Mouse (Mus musculus) forebrain, embryonic 12.5 days (tissue): ENCODE measurements around the gene Kcnh1. TPM values are rescaled to one million over a fixed set of nuclear protein-coding genes. Genes with fewer than 3 reads are reported as not detected.

Experiments
- ATAC-seq: fragments of 200-750 bp; cut with Nextera tagmentation; 2 replicates; pipeline ENCODE4 v1.8.0; 2017; ENCODE audit warnings: moderate TSS enrichment; ENCODE audit not compliant: low FRiP score
- H3K27ac ChIP-seq: fragments of 300-500 bp; sonication (generic); 2 replicates; pipeline ENCODE4 v1.5.1; 2016; ENCODE audit warnings: mild to moderate bottlenecking
- H3K27me3 ChIP-seq: fragments of 300-500 bp; sonication (generic); 2 replicates; pipeline ENCODE4 v1.6.1; 2016; ENCODE audit warnings: mild to moderate bottlenecking
- H3K36me3 ChIP-seq: fragments of 300-500 bp; sonication (generic); replicated peaks from 2 replicates; pipeline ENCODE4 v1.6.1; 2016; ENCODE audit warnings: mild to moderate bottlenecking
- H3K4me1 ChIP-seq: fragments of 300-500 bp; sonication (generic); 2 replicates; pipeline ENCODE4 v1.6.1; 2016
- H3K4me2 ChIP-seq: fragments of 300-500 bp; sonication (generic); 2 replicates; pipeline ENCODE4 v1.6.1; 2016; ENCODE audit warnings: mild to moderate bottlenecking, moderate library complexity
- H3K4me3 ChIP-seq: fragments of 300-500 bp; sonication (generic); replicated peaks from 2 replicates; pipeline ENCODE4 v1.5.1; 2016; ENCODE audit warnings: mild to moderate bottlenecking
- H3K9ac ChIP-seq: fragments of 300-500 bp; sonication (generic); 2 replicates; pipeline ENCODE4 v1.6.1; 2016; ENCODE audit warnings: mild to moderate bottlenecking
- H3K9me3 ChIP-seq: fragments of 300-500 bp; sonication (generic); 2 replicates; pipeline ENCODE4 v1.6.1; 2016
- WGBS: fragments of 180-500 bp; shearing (Covaris S2); methylation state at CpG from one replicate; pipeline ENCODE4 v1.1.7; 2016; 5-methylcytosine and 5-hydroxymethylcytosine counted together
- polyA plus RNA-seq: library from polyadenylated mRNA; unstranded; fragments of >200 nt; fragmentation: Nextera tagmentation; extraction: Ambion mirVana; gene quantifications from 2 replicates; pipeline ENCODE4 v1.2.1, GENCODE M21; 2016

Gene Kcnh1
- polyA plus RNA-seq, 1 experiment from 2014 or later = 0.57 TPM

DNA sequence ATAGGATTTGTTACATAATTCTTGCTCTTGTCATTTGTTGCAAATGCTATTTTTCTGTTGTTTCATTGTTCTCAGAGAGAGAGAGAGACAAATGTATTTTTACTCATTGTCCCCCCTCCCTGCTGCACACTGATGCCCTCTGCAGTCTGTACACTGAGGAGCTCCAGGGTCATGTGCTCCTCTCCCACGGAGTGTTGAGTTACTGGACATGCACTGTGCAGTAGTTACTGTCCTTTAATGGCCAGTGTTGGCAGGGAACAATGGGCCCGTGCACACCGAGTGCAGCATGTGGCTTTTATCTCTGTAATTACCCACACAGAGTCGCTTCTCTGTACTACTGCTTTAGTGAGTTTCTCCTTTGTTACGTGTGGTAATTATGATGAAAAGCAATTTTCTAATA, 17.4 kb downstream of the Kcnh1 start:
- Histone ChIP-seq H3K9ac (no peak overlapping the region), H3K27ac (no peak overlapping the region), H3K4me1 (no peaks in the 10 kb centered on the region), H3K27me3 (no peaks in the 10 kb centered on the region), H3K36me3 (no peaks in the 10 kb centered on the region), H3K4me3 (no peak overlapping the region), H3K9me3 (no peaks in the 10 kb centered on the region), H3K4me2 (no peak overlapping the region)
- no peak for ATAC-seq
- WGBS = 43% methylated on average over 5 of the region's 5 CpGs

GRCm38 (mm10) chr1:192212448-192212847, 21.9 kb downstream of the Kcnh1 start:
- no peaks in the 10 kb centered on the region for H3K9me3 ChIP-seq
- no peak overlapping the region for H3K9ac ChIP-seq
- WGBS = 79% methylated on average over 2 of the region's 2 CpGs
- H3K27ac ChIP-seq = no peak overlapping the region
- H3K4me1 ChIP-seq = no peaks in the 10 kb centered on the region
- no peak overlapping the region for H3K4me2 ChIP-seq
- no peaks in the 10 kb centered on the region for H3K27me3 ChIP-seq
- ATAC-seq = no peak
- H3K36me3 ChIP-seq = no peaks in the 10 kb centered on the region
- no peak overlapping the region for H3K4me3 ChIP-seq

GRCm38 (mm10) chr1:192214666-192215065, 24.1 kb downstream of the Kcnh1 start:
- Histone ChIP-seq H3K27ac (no peak overlapping the region), H3K27me3 (no peaks in the 10 kb centered on the region), H3K36me3 (no peaks in the 10 kb centered on the region), H3K9me3 (no peaks in the 10 kb centered on the region), H3K9ac (no peak overlapping the region), H3K4me2 (no peak overlapping the region), H3K4me3 (no peak overlapping the region), H3K4me1 (no peaks in the 10 kb centered on the region)
- ATAC-seq = no peak
- 94% methylated on average over 4 of the region's 4 CpGs for whole genome bisulfite sequencing

DNA sequence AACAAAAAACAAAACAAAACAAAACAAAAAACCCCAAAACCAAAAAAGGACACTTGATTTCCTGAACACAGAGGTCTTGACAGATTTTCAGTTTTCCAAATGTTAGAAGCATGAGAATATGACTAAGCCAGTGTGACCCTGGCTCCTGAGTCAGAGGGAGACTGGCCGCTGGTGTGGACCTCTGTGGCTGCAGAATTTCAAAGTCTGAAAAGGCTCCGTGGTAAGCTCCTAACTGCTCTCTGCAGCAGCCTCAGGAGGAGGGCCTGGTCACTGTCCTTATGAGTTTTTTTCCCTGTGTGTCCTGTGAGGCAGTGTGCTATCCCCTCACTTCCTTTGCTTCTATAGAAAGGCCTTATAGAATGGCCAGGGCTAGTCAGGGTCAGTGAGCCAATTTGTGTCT, 29.6 kb downstream of the Kcnh1 start:
- no peak for ATAC-seq
- Histone ChIP-seq H3K27me3 (no peaks in the 10 kb centered on the region), H3K4me1 (no peaks in the 10 kb centered on the region), H3K27ac (no peak overlapping the region), H3K36me3 (no peaks in the 10 kb centered on the region), H3K4me3 (no peak overlapping the region), H3K4me2 (no peak overlapping the region), H3K9ac (no peak overlapping the region), H3K9me3 (no peaks in the 10 kb centered on the region)
- WGBS = 70% methylated on average over 2 of the region's 2 CpGs

DNA sequence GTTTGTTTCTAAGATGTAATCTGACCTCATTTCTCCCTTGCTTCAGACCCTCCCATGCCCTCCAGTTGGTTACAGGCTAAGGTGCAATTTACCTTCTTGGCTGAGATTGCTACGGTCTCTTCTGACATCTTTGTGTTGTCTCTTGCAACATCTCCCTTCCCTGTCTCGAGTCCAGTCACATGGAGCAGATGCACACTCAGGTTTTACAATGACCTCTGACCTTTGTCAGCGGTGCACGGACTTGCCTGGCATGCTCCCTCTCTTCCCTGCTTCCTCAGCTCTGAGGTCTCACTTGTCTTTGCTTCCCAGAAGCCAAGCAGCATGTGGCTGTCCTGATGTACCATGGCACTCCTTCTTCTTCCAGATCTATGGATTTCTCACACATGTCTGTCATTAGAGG, 33.6 kb downstream of the Kcnh1 start:
- no peak for ATAC-seq
- Histone ChIP-seq H3K27me3 (no peaks in the 10 kb centered on the region), H3K9ac (no peak overlapping the region), H3K4me3 (no peak overlapping the region), H3K36me3 (no peaks in the 10 kb centered on the region), H3K4me1 (no peaks in the 10 kb centered on the region), H3K9me3 (peaks cover 8% of the 10 kb centered on the region; the same call in 1 of the 2 replicates), H3K27ac (no peak overlapping the region), H3K4me2 (no peak overlapping the region)
- 65% methylated on average over 4 of the region's 4 CpGs for WGBS

- WGBS = 68% methylated on average over 1 of the region's 1 CpGs
- Histone ChIP-seq H3K27ac (no peak overlapping the region), H3K4me1 (no peaks in the 10 kb centered on the region), H3K4me3 (no peak overlapping the region), H3K27me3 (no peaks in the 10 kb centered on the region), H3K9me3 (peaks cover 6% of the 10 kb centered on the region; the same call in 1 of the 2 replicates), H3K4me2 (no peak overlapping the region), H3K36me3 (no peaks in the 10 kb centered on the region), H3K9ac (no peak overlapping the region)
- ATAC-seq = no peak
Measured at GRCm38 (mm10) chr1:192232696-192233095, 42.1 kb downstream of the Kcnh1 start.

DNA sequence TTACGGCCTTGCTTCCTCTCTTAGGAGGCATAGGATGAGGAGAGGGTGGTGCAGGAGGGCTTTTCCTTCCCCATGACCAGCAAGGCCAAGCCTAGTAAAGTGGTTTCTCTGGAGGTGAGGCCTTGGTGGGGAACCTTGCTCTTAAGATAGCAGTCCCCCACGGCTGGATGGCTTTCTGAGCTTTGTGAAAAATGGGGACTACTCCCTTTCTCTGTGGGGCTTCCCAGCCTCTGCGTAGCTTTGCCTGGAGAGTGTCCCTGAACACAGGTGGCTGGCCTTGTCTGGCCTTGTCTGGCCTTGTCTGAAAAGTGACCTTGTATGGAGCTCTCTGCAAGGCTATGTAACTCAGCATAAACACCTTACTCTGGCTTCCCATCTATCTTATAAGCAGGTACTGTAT, 56.3 kb downstream of the Kcnh1 start:
- Histone ChIP-seq H3K9me3 (no peaks in the 10 kb centered on the region), H3K9ac (no peak overlapping the region), H3K27me3 (no peaks in the 10 kb centered on the region), H3K4me3 (no peak overlapping the region), H3K27ac (no peak overlapping the region), H3K36me3 (no peaks in the 10 kb centered on the region), H3K4me1 (no peaks in the 10 kb centered on the region), H3K4me2 (no peak overlapping the region)
- no peak for ATAC-seq
- 85% methylated on average over 3 of the region's 3 CpGs for WGBS

DNA sequence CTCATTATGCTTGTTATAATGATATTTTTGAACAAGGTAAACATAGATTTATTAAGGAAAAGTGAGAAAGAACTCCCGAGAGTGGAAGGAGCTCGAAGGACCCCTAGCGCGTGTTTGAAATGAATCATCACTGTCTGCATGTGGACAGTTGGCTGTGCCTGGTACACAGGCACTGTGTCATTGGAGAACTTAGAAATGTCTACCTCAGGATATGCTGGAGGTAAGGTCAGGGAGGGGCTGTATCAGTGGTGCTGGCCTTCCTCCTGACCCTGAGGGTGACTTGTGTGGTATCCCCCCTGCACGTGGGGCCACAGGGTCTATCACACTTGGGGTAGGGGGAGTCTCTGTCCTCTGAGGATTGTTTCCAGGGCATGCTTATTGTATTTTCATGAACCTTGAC, 68.6 kb downstream of the Kcnh1 start:
- Histone ChIP-seq H3K36me3 (no peaks in the 10 kb centered on the region), H3K9ac (no peak overlapping the region), H3K27me3 (no peaks in the 10 kb centered on the region), H3K4me2 (no peak overlapping the region), H3K4me1 (no peaks in the 10 kb centered on the region), H3K9me3 (no peaks in the 10 kb centered on the region), H3K4me3 (no peak overlapping the region), H3K27ac (no peak overlapping the region)
- 93% methylated on average over 5 of the region's 5 CpGs for WGBS
- ATAC-seq = no peak

DNA sequence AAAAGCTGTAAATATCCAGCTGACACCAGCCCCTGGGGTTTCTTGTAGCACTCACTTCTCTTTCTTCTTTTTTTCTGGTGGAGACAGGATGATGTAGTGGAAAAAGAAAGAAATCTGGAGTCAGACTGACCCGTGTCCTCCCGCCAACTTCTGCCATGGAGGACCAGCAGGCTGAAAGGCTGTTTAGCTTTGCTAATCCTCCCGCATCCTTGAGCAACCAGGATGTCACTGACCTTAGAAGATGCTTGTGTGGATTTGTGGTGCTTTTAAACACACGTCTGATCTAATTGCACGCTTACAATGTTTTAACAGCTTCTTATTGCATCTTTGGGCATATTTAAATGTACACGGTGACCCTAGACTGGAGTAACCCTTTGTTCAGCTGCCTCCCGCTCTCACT, 69.0 kb downstream of the Kcnh1 start:
- Histone ChIP-seq H3K9me3 (no peaks in the 10 kb centered on the region), H3K27ac (no peak overlapping the region), H3K9ac (no peak overlapping the region), H3K27me3 (no peaks in the 10 kb centered on the region), H3K4me1 (no peaks in the 10 kb centered on the region), H3K4me3 (no peak overlapping the region), H3K36me3 (no peaks in the 10 kb centered on the region), H3K4me2 (no peak overlapping the region)
- ATAC-seq = no peak
- WGBS = 77% methylated on average over 7 of the region's 7 CpGs

DNA sequence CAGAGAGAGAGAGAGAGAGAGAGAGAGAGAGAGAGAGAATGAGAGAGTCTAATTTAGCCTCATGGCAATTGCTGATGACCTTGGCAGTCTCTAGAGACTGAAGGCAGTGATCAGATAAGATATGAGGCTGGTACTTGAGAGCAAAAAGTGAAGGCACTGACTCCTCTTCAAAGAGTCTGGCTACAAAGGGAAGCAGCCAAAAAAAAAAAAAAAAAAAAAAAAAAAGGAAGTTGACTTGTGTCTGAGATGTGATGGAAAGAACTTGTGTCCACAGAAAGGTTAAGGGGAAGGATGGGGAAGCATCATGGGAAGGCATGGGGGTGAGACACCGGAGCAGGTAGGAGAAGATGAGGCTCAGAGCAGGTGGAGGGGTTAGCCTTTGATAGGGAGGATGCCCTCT, 75.1 kb downstream of the Kcnh1 start:
- ATAC-seq = no peak
- Histone ChIP-seq H3K4me2 (no peak overlapping the region), H3K9ac (no peak overlapping the region), H3K36me3 (no peaks in the 10 kb centered on the region), H3K4me3 (no peak overlapping the region), H3K27ac (no peak overlapping the region), H3K27me3 (no peaks in the 10 kb centered on the region), H3K9me3 (no peaks in the 10 kb centered on the region), H3K4me1 (no peaks in the 10 kb centered on the region)
- 81% methylated on average over 1 of the region's 1 CpGs for WGBS

GRCm38 (mm10) chr1:192266956-192267355, 76.4 kb downstream of the Kcnh1 start:
- H3K9ac ChIP-seq = no peak overlapping the region
- no peaks in the 10 kb centered on the region for H3K27me3 ChIP-seq
- H3K36me3 ChIP-seq = no peaks in the 10 kb centered on the region
- no peak for ATAC-seq
- H3K4me2 ChIP-seq = no peak overlapping the region
- no peak overlapping the region for H3K4me3 ChIP-seq
- no peaks in the 10 kb centered on the region for H3K9me3 ChIP-seq
- no peak overlapping the region for H3K27ac ChIP-seq
- H3K4me1 ChIP-seq = no peaks in the 10 kb centered on the region
- WGBS = 89% methylated on average over 6 of the region's 6 CpGs

- ATAC-seq = no peak
- Histone ChIP-seq H3K9me3 (no peaks in the 10 kb centered on the region), H3K36me3 (no peaks in the 10 kb centered on the region), H3K9ac (no peak overlapping the region), H3K4me2 (no peak overlapping the region), H3K27ac (no peak overlapping the region), H3K27me3 (no peaks in the 10 kb centered on the region), H3K4me3 (no peak overlapping the region), H3K4me1 (no peaks in the 10 kb centered on the region)
- 86% methylated on average over 5 of the region's 5 CpGs for WGBS
Measured at GRCm38 (mm10) chr1:192268878-192269277, 78.3 kb downstream of the Kcnh1 start.

DNA sequence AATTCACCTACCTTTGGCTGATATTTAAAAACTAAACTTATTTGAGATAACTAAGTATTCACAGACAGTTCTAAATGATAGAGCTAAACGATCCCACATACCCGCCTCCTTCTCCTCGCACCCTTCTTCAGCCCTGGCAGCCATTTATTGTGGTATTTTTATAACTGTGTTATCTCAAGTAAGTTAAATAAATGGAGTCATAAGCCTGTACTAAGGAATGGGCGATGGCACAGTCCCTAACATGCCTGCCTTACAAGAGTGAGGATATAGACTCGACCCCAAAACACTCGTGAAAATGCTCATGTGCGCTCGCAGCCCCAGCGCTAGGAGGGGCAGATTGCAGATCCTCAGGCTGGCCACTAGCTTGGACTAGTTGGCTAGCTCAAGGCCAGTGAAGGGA, 79.3 kb downstream of the Kcnh1 start:
- 89% methylated on average over 9 of the region's 9 CpGs for WGBS
- no peaks in the 10 kb centered on the region for H3K27me3 ChIP-seq
- H3K27ac ChIP-seq = no peak overlapping the region
- no peaks in the 10 kb centered on the region for H3K36me3 ChIP-seq
- no peaks in the 10 kb centered on the region for H3K4me1 ChIP-seq
- H3K9me3 ChIP-seq = no peaks in the 10 kb centered on the region
- no peak overlapping the region for H3K9ac ChIP-seq
- no peak overlapping the region for H3K4me3 ChIP-seq
- ATAC-seq = no peak
- H3K4me2 ChIP-seq = no peak overlapping the region
